Comparison of ENCODE assay signal across 25 mouse cellular contexts in genomic region chr9:47506876-47507275, GRCm38 (mm10).
"Had no signal": no experiment of that assay in that cellular context is flagged by ENCODE, and none has a peak within 500 bp of the region (broad histone marks: within the 10 kb centered on the region; RNA-seq: fewer than 3 reads in every experiment).

No protein-coding gene starts in this region.

- ATAC-seq: liver, embryonic 12.5 days; midbrain, embryonic 13.5 days; midbrain, embryonic 16.5 days had no signal

- DNase-seq: kidney, adult 8-10 months; kidney, postnatal 10 days; kidney, postnatal 36 days; layer of hippocampus, postnatal 36 days; liver; lung, adult 18-20 months; lung, postnatal 10 days; lung, postnatal 36 days; right cerebral cortex, adult 18-20 months; right cerebral cortex, postnatal 14 days; spleen, adult 18-20 months; thymus, postnatal 25 days had no signal

- H3K4me1 ChIP-seq: limb, embryonic 13.5 days; liver, embryonic 12.5 days; liver, embryonic 15.5 days; megakaryocyte, embryonic 14.5 days had no signal

- H3K9ac ChIP-seq: kidney, embryonic 15.5 days; limb, embryonic 13.5 days; liver, embryonic 12.5 days; liver, embryonic 15.5 days; lung, embryonic 15.5 days; midbrain, embryonic 13.5 days; neural tube, embryonic 15.5 days; stomach, embryonic 15.5 days had no signal

- H3K4me3 ChIP-seq: kidney, embryonic 15.5 days; left cerebral cortex, adult 2 months; limb, embryonic 13.5 days; liver, embryonic 12.5 days; liver, embryonic 15.5 days; lung, embryonic 15.5 days; megakaryocyte, embryonic 14.5 days; midbrain, embryonic 10.5 days; midbrain, embryonic 13.5 days; myocyte; neural tube, embryonic 15.5 days; stomach, embryonic 15.5 days had no signal

- H3K9me3 ChIP-seq: kidney, embryonic 15.5 days; limb, embryonic 13.5 days; liver, embryonic 12.5 days; liver, embryonic 15.5 days; lung, embryonic 15.5 days; megakaryocyte, embryonic 14.5 days; midbrain, embryonic 10.5 days; midbrain, embryonic 13.5 days; neural tube, embryonic 15.5 days; stomach, embryonic 15.5 days had no signal

- H3K36me3 ChIP-seq: kidney, embryonic 15.5 days; limb, embryonic 13.5 days; liver, embryonic 12.5 days; liver, embryonic 15.5 days; lung, embryonic 15.5 days; midbrain, embryonic 10.5 days; midbrain, embryonic 13.5 days; neural tube, embryonic 15.5 days; stomach, embryonic 15.5 days had no signal

- H3K27ac ChIP-seq: kidney, embryonic 15.5 days; left cerebral cortex, adult 2 months; limb, embryonic 13.5 days; liver, embryonic 12.5 days; liver, embryonic 15.5 days; lung, embryonic 15.5 days; midbrain, embryonic 10.5 days; midbrain, embryonic 13.5 days; stomach, embryonic 15.5 days had no signal

- H3K27me3 ChIP-seq: limb, embryonic 13.5 days; liver, embryonic 12.5 days; liver, embryonic 15.5 days; lung, embryonic 15.5 days; megakaryocyte, embryonic 14.5 days; midbrain, embryonic 13.5 days; neural tube, embryonic 15.5 days; stomach, embryonic 15.5 days had no signal

- H3K4me2 ChIP-seq: kidney, embryonic 15.5 days; limb, embryonic 13.5 days; liver, embryonic 12.5 days; liver, embryonic 15.5 days; lung, embryonic 15.5 days; midbrain, embryonic 13.5 days; neural tube, embryonic 15.5 days; stomach, embryonic 15.5 days had no signal
